Mouse (Mus musculus) myocyte (in vitro differentiated cells): ENCODE data around the gene Ppp1cc.

ENCODE experiments used
- CEBPB ChIP-seq: IDR thresholded peaks from 2 replicates; pipeline ENCODE4 v1.6.1; 2011; ENCODE audit warnings: mild to moderate bottlenecking, moderate library complexity; ENCODE audit not compliant: poor library complexity, insufficient read depth, severe bottlenecking
- E2F4 ChIP-seq: IDR thresholded peaks from one replicate; pipeline ENCODE4 v1.6.1; 2011; ENCODE audit warnings: mild to moderate bottlenecking, control low read depth, moderate library complexity; ENCODE audit not compliant: insufficient read depth
- MAX ChIP-seq: IDR thresholded peaks from one replicate; pipeline ENCODE4 v1.6.1; 2011; ENCODE audit warnings: low read depth, mild to moderate bottlenecking, control low read depth
- MYOD1 ChIP-seq, 3 experiments: IDR thresholded peaks; one replicate each; pipeline ENCODE4 v1.6.1; 2011; ENCODE audit warnings: control low read depth in 2 of 3, low read depth in 2 of 3, mild to moderate bottlenecking in 2 of 3, moderate library complexity in 1 of 3; ENCODE audit not compliant: insufficient read length in 2 of 3, control insufficient read depth in 1 of 3
- MYOG ChIP-seq, 3 experiments: IDR thresholded peaks; one replicate each; pipeline ENCODE4 v1.6.1; 2011; ENCODE audit warnings: control low read depth in 2 of 3, low read depth in 2 of 3, mild to moderate bottlenecking in 2 of 3; ENCODE audit not compliant: insufficient read length in 2 of 3, control insufficient read depth in 1 of 3, insufficient read depth in 1 of 3
- POLR2A ChIP-seq: IDR thresholded peaks from one replicate; pipeline ENCODE4 v1.6.1; 2011; ENCODE audit warnings: low read depth, mild to moderate bottlenecking, control low read depth, moderate library complexity; ENCODE audit not compliant: insufficient read length
- POLR2AphosphoS2 ChIP-seq: IDR thresholded peaks from one replicate; pipeline ENCODE4 v1.6.1; 2011; ENCODE audit warnings: low read depth, control low read depth; ENCODE audit not compliant: insufficient read length
- REST ChIP-seq: IDR thresholded peaks from one replicate; pipeline ENCODE4 v1.6.1; 2011; ENCODE audit warnings: mild to moderate bottlenecking, control low read depth, moderate library complexity; ENCODE audit not compliant: insufficient read depth, insufficient read length
- SRF ChIP-seq: IDR thresholded peaks from one replicate; pipeline ENCODE4 v1.6.1; 2011; ENCODE audit warnings: low read depth; ENCODE audit not compliant: control insufficient read depth, insufficient read length
- TCF12 ChIP-seq: IDR thresholded peaks from one replicate; pipeline ENCODE4 v1.6.1; 2011; ENCODE audit warnings: mild to moderate bottlenecking, control low read depth; ENCODE audit not compliant: poor library complexity, insufficient read depth, severe bottlenecking
- TCF3 ChIP-seq: IDR thresholded peaks from one replicate; pipeline ENCODE4 v1.6.1; 2011; ENCODE audit warnings: low read depth, control low read depth; ENCODE audit not compliant: insufficient read length
- USF1 ChIP-seq: IDR thresholded peaks from one replicate; pipeline ENCODE4 v1.6.1; 2011; ENCODE audit warnings: low read depth, mild to moderate bottlenecking, control low read depth, moderate library complexity

GRCm38 (mm10) chr5:122212125-122212524, 54.0 kb downstream of the Ppp1cc start:
- no peak for TF ChIP-seq USF1
- no peak for TF ChIP-seq POLR2A
- TF ChIP-seq E2F4 = no peak
- TF ChIP-seq REST = no peak
- TF ChIP-seq MAX = no peak
- TF ChIP-seq TCF12 = no peak
- TF ChIP-seq MYOG (IDR thresholded peaks at IDR 0.05; ENCODE audit: control insufficient read depth in 1 of 3, insufficient read depth in 1 of 3, insufficient read length in 2 of 3, low read depth in 2 of 3) = no peak
- TF ChIP-seq CEBPB = no peak
- no peak for TF ChIP-seq TCF3
- no peak for TF ChIP-seq MYOD1 (IDR thresholded peaks at IDR 0.05; ENCODE audit: control insufficient read depth in 1 of 3, insufficient read length in 2 of 3, low read depth in 2 of 3)
- no peak for TF ChIP-seq POLR2AphosphoS2
- TF ChIP-seq SRF = no peak
